ENCODE assay signal across 12 mouse cellular contexts in the genomic region with DNA sequence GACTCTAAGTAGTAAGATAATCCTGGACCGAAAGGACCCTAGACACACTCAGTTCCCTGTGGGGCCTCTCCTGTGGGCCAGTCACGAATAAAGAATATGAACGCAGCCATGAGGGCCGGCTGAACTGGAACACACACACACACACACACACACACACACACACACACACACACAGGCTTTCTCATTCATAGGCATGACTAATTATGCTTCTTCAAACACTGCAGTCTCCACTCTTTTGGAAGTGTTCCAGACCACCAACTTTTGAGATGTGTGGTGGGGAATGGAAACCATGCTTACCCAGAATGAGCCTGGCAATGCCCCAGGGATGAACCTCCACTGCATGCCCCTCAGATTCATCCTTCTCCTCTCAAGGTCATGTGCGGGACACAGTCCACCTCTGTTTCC. TPM values are rescaled to one million over a fixed set of nuclear protein-coding genes. Genes with fewer than 3 reads are reported as not detected.
DNase-seq lines count a peak whose midpoint lies in the region; ATAC-seq lines count a peak whose summit lies in the region.
"Had no signal": no experiment of that assay in that cellular context is flagged by ENCODE, and none has a peak within 500 bp of the region (broad histone marks: within the 10 kb centered on the region; RNA-seq: fewer than 3 reads in every experiment).

No protein-coding gene starts in this region.

- no peak overlapping the region for H3K9ac ChIP-seq in hindbrain, embryonic 13.5 days
- no peak overlapping the region for H3K9ac ChIP-seq in embryonic facial prominence, embryonic 13.5 days
- no peak overlapping the region for H3K9ac ChIP-seq in midbrain, embryonic 14.5 days (replicated peaks; ENCODE audit: low read length)
- H3K9ac ChIP-seq: limb, embryonic 12.5 days had no signal

- no peak for DNase-seq in hindbrain, embryonic 10.5 days (ENCODE audit: low spot score)
- peak; percentile 44 for DNase-seq in 3T3-L1 (ENCODE audit: low read depth, low spot score)
- DNase-seq in midbrain, embryonic 14.5 days: peak; percentile 65
- no peak for DNase-seq in ovary, postnatal 36 days (ENCODE audit: low spot score)
- no peak for DNase-seq in cerebellum, adult 8-10 months
- DNase-seq in layer of hippocampus, adult 9-10 months (ENCODE audit: low spot score): no peak
- DNase-seq: lung, adult 2 months; thymus, postnatal 4 days had no signal

- no peak overlapping the region for H3K27ac ChIP-seq in hindbrain, embryonic 13.5 days
- no peak overlapping the region for H3K27ac ChIP-seq in hindbrain, embryonic 10.5 days
- 0 out of 2 replicates have a peak overlapping the region, but pooled peaks have one; percentile 17 for H3K27ac ChIP-seq in embryonic facial prominence, embryonic 13.5 days
- H3K27ac ChIP-seq in midbrain, embryonic 14.5 days (replicated peaks; ENCODE audit: low read depth, low read length): no peak overlapping the region; the same call in 1 of the 2 replicates
- H3K27ac ChIP-seq: heart, embryonic 10.5 days; limb, embryonic 12.5 days had no signal

- H3K27me3 ChIP-seq in hindbrain, embryonic 13.5 days: no peaks in the 10 kb centered on the region
- H3K27me3 ChIP-seq in hindbrain, embryonic 10.5 days (ENCODE audit: insufficient read depth, poor library complexity, severe bottlenecking): no peaks in the 10 kb centered on the region
- H3K27me3 ChIP-seq in embryonic facial prominence, embryonic 13.5 days: no peaks in the 10 kb centered on the region
- H3K27me3 ChIP-seq in midbrain, embryonic 14.5 days (ENCODE audit: control insufficient read depth, insufficient read depth, low read length): no peaks in the 10 kb centered on the region
- H3K27me3 ChIP-seq: limb, embryonic 12.5 days had no signal

- peaks cover 30% of the 10 kb centered on the region for H3K4me1 ChIP-seq in hindbrain, embryonic 13.5 days (replicated peaks)
- peaks cover 15% of the 10 kb centered on the region for H3K4me1 ChIP-seq in hindbrain, embryonic 10.5 days (replicated peaks)
- H3K4me1 ChIP-seq in embryonic facial prominence, embryonic 13.5 days: peaks cover 66% of the 10 kb centered on the region
- peaks cover 19% of the 10 kb centered on the region for H3K4me1 ChIP-seq in midbrain, embryonic 14.5 days (ENCODE audit: control insufficient read depth, insufficient read depth, low read length)
- H3K4me1 ChIP-seq: heart, embryonic 10.5 days had no signal

- 56% methylated on average over 5 of the region's 5 CpGs for WGBS in hindbrain, embryonic 13.5 days
- 84% methylated on average over 5 of the region's 5 CpGs for WGBS in hindbrain, embryonic 10.5 days
- 32% methylated on average over 5 of the region's 5 CpGs for WGBS in embryonic facial prominence, embryonic 13.5 days
- WGBS in midbrain, embryonic 14.5 days: 39% methylated on average over 5 of the region's 5 CpGs

- no peaks in the 10 kb centered on the region for H3K36me3 ChIP-seq in hindbrain, embryonic 13.5 days
- H3K36me3 ChIP-seq in hindbrain, embryonic 10.5 days: no peaks in the 10 kb centered on the region
- H3K36me3 ChIP-seq in embryonic facial prominence, embryonic 13.5 days: no peaks in the 10 kb centered on the region
- no peaks in the 10 kb centered on the region for H3K36me3 ChIP-seq in midbrain, embryonic 14.5 days (ENCODE audit: control insufficient read depth, insufficient read depth, low read length)
- H3K36me3 ChIP-seq: heart, embryonic 10.5 days; limb, embryonic 12.5 days had no signal

- peak; percentile 64; the same call in 1 of the 2 replicates for ATAC-seq in hindbrain, embryonic 13.5 days (ENCODE audit: low FRiP score)
- ATAC-seq in embryonic facial prominence, embryonic 13.5 days (ENCODE audit: insufficient number of reproducible peaks, insufficient read depth, low FRiP score, low TSS enrichment, low read depth): peak; percentile 62; the same call in 1 of the 2 replicates
- no peak for ATAC-seq in midbrain, embryonic 14.5 days (ENCODE audit: low FRiP score, low TSS enrichment)

- H3K4me3 ChIP-seq in hindbrain, embryonic 13.5 days: no peak overlapping the region
- no peak overlapping the region for H3K4me3 ChIP-seq in hindbrain, embryonic 10.5 days
- no peak overlapping the region for H3K4me3 ChIP-seq in embryonic facial prominence, embryonic 13.5 days
- H3K4me3 ChIP-seq in midbrain, embryonic 14.5 days (replicated peaks; ENCODE audit: low read depth, low read length): no peak overlapping the region
- H3K4me3 ChIP-seq: heart, embryonic 10.5 days; limb, embryonic 12.5 days had no signal

- no peaks in the 10 kb centered on the region for H3K9me3 ChIP-seq in hindbrain, embryonic 13.5 days
- no peaks in the 10 kb centered on the region for H3K9me3 ChIP-seq in hindbrain, embryonic 10.5 days
- no peaks in the 10 kb centered on the region for H3K9me3 ChIP-seq in embryonic facial prominence, embryonic 13.5 days
- H3K9me3 ChIP-seq in midbrain, embryonic 14.5 days (ENCODE audit: control insufficient read depth, low read length): no peaks in the 10 kb centered on the region
- H3K9me3 ChIP-seq: heart, embryonic 10.5 days; limb, embryonic 12.5 days had no signal

- H3K4me2 ChIP-seq in hindbrain, embryonic 13.5 days: no peak overlapping the region
- 0 out of 2 replicates have a peak overlapping the region, but pooled peaks have one; percentile 9 for H3K4me2 ChIP-seq in embryonic facial prominence, embryonic 13.5 days
- no peak overlapping the region for H3K4me2 ChIP-seq in midbrain, embryonic 14.5 days (ENCODE audit: low read length)
- H3K4me2 ChIP-seq: limb, embryonic 12.5 days had no signal

RNA-seq across cellular contexts. Expression of gene Tenm3, which starts 45.8 kb away (rescaled TPM):
- 35.7 and 38.4 TPM in 2 replicates for polyA plus RNA-seq in hindbrain, embryonic 13.5 days (2015; fragmentation: Nextera tagmentation; extraction: Ambion mirVana)
- 31.6 and 37.7 TPM in 2 replicates for polyA plus RNA-seq in hindbrain, embryonic 10.5 days (2016; fragmentation: Nextera tagmentation; extraction: Ambion mirVana)
- polyA plus RNA-seq in embryonic facial prominence, embryonic 13.5 days (2015; fragmentation: Nextera tagmentation; extraction: Ambion mirVana): 53.7 and 60.7 TPM in 2 replicates
- 45.2 and 61.6 TPM in 2 replicates for polyA plus RNA-seq in midbrain, embryonic 14.5 days (2014; fragmentation: Nextera tagmentation; extraction: Ambion mirVana)

Comparison
In these comparisons a context has a peak if more than half of its experiments do, and no peak if none do; other contexts are left out.
1. DNase-seq: peak in 3T3-L1 (single experiment) and midbrain, embryonic 14.5 days (single experiment); none in hindbrain, embryonic 10.5 days (single experiment), ovary, postnatal 36 days (single experiment), cerebellum, adult 8-10 months (single experiment) and layer of hippocampus, adult 9-10 months (single experiment).